Mouse (Mus musculus) forebrain, postnatal 0 days (tissue): ENCODE measurements at regions not wholly inside any gene's neighbourhood (a gene's known extent, or its start where the extent isn't known, plus 50 kb on each side); places are given as distances from the start of the nearest gene placed in this dataset.

Source experiments
- ATAC-seq: fragments of 200-750 bp; cut with Nextera tagmentation; 2 replicates; pipeline ENCODE4 v1.8.0; 2017; ENCODE audit warnings: mild to moderate bottlenecking, moderate library complexity
- DNase-seq: peaks from one replicate; pipeline ENCODE4 v3.0.0-alpha.2; 2015
- H3K27ac ChIP-seq: fragments of 300-500 bp; sonication (generic); 2 replicates; pipeline ENCODE4 v1.5.1; 2014; ENCODE audit warnings: low read depth, mild to moderate bottlenecking, antibody characterized with exemption, low read length, moderate library complexity, mixed read lengths
- H3K27me3 ChIP-seq: fragments of 300-500 bp; sonication (generic); 2 replicates; pipeline ENCODE4 v1.6.1; 2014; ENCODE audit warnings: mild to moderate bottlenecking, low read length, mixed read lengths; ENCODE audit not compliant: insufficient read depth
- H3K36me3 ChIP-seq: fragments of 300-500 bp; sonication (generic); 2 replicates; pipeline ENCODE4 v1.6.1; 2014; ENCODE audit warnings: mild to moderate bottlenecking, moderate library complexity; ENCODE audit not compliant: insufficient read depth
- H3K4me1 ChIP-seq: fragments of 300-500 bp; sonication (generic); 2 replicates; pipeline ENCODE4 v1.6.1; 2014; ENCODE audit warnings: antibody characterized with exemption; ENCODE audit not compliant: insufficient read depth
- H3K4me2 ChIP-seq: fragments of 300-500 bp; sonication (generic); 2 replicates; pipeline ENCODE4 v1.6.1; 2014; ENCODE audit warnings: low read depth, mild to moderate bottlenecking, moderate library complexity
- H3K4me3 ChIP-seq: fragments of 300-500 bp; sonication (generic); 2 replicates; pipeline ENCODE4 v1.5.1; 2014; ENCODE audit warnings: low read depth, low read length, mixed read lengths
- H3K9ac ChIP-seq: fragments of 300-500 bp; sonication (generic); 2 replicates; pipeline ENCODE4 v1.6.1; 2014; ENCODE audit warnings: mild to moderate bottlenecking
- H3K9me3 ChIP-seq: fragments of 300-500 bp; sonication (generic); 2 replicates; pipeline ENCODE4 v1.6.1; 2016; ENCODE audit warnings: low read length
- CTCF ChIP-seq: sonication (generic); IDR thresholded peaks from 2 replicates; pipeline ENCODE4 v1.5.1; 2016; ENCODE audit warnings: antibody characterized with exemption, control low read depth, low read depth
- WGBS: fragments of 180-500 bp; shearing (Covaris S2); extraction: QIAGEN DNeasy Blood & Tissue Kit; methylation state at CpG from one replicate; pipeline ENCODE4 v1.1.7; 2014; 5-methylcytosine and 5-hydroxymethylcytosine counted together

- no peaks in the 10 kb centered on the region for H3K9me3 ChIP-seq
- H3K4me1 ChIP-seq = no peaks in the 10 kb centered on the region
- H3K27ac ChIP-seq = no peak overlapping the region
- no peak for TF ChIP-seq CTCF
- peak; percentile 64 for ATAC-seq
- no peaks in the 10 kb centered on the region for H3K27me3 ChIP-seq
- no peaks in the 10 kb centered on the region for H3K36me3 ChIP-seq
- DNase-seq = no peak
- no peak overlapping the region for H3K4me3 ChIP-seq
- WGBS = 51% methylated on average over 1 of the region's 1 CpGs
- H3K9ac ChIP-seq = no peak overlapping the region
- no peak overlapping the region for H3K4me2 ChIP-seq
Measured at GRCm38 (mm10) chr1:19388864-19389505, 180.3 kb downstream of the Tfap2b start.

- no peak overlapping the region for H3K9ac ChIP-seq
- 85% methylated on average over 2 of the region's 2 CpGs for WGBS
Measured at GRCm38 (mm10) chr1:19407556-19407955, 198.8 kb downstream of the Tfap2b start.

GRCm38 (mm10) chr1:19412345-19412744 lies 203.6 kb downstream of the Tfap2b start:
- no peaks in the 10 kb centered on the region for H3K4me1 ChIP-seq
- no peaks in the 10 kb centered on the region for H3K9me3 ChIP-seq
- H3K27ac ChIP-seq = no peak overlapping the region
- TF ChIP-seq CTCF = no peak
- WGBS = 27% methylated on average over 4 of the region's 4 CpGs
- H3K9ac ChIP-seq = no peak overlapping the region
- no peaks in the 10 kb centered on the region for H3K27me3 ChIP-seq
- no peak for ATAC-seq
- DNase-seq = no peak
- H3K4me3 ChIP-seq = no peak overlapping the region
- H3K4me2 ChIP-seq = no peak overlapping the region
- H3K36me3 ChIP-seq = no peaks in the 10 kb centered on the region

More at GRCm38 (mm10) chr1:19407556-19407955, 198.8 kb downstream of the Tfap2b start:
- ATAC-seq (no peak), DNase-seq (no peak)
- no peaks in the 10 kb centered on the region for H3K36me3 ChIP-seq
- H3K4me2 ChIP-seq = no peak overlapping the region
- no peaks in the 10 kb centered on the region for H3K27me3 ChIP-seq
- H3K4me1 ChIP-seq = no peaks in the 10 kb centered on the region
- TF ChIP-seq CTCF = no peak
- H3K9me3 ChIP-seq = no peaks in the 10 kb centered on the region
- H3K27ac ChIP-seq = no peak overlapping the region
- H3K4me3 ChIP-seq = no peak overlapping the region

- Histone ChIP-seq H3K27me3 (no peaks in the 10 kb centered on the region), H3K4me2 (no peak overlapping the region), H3K9ac (no peak overlapping the region), H3K9me3 (no peaks in the 10 kb centered on the region), H3K27ac (no peak overlapping the region), H3K4me3 (no peak overlapping the region), H3K36me3 (no peaks in the 10 kb centered on the region), H3K4me1 (no peaks in the 10 kb centered on the region)
- WGBS = 64% methylated on average over 1 of the region's 1 CpGs
- TF ChIP-seq CTCF = no peak
- no peak for DNase-seq
- no peak for ATAC-seq
Measured at GRCm38 (mm10) chr1:19421116-19421515, 212.4 kb downstream of the Tfap2b start.

GRCm38 (mm10) chr1:19450786-19451185 lies 242.1 kb downstream of the Tfap2b start:
- Histone ChIP-seq H3K9me3 (no peaks in the 10 kb centered on the region), H3K4me1 (no peaks in the 10 kb centered on the region), H3K27me3 (no peaks in the 10 kb centered on the region), H3K4me3 (no peak overlapping the region), H3K4me2 (no peak overlapping the region), H3K9ac (no peak overlapping the region), H3K36me3 (no peaks in the 10 kb centered on the region), H3K27ac (no peak overlapping the region)
- 84% methylated on average over 5 of the region's 5 CpGs for WGBS
- ATAC-seq (no peak), DNase-seq (no peak)
- no peak for TF ChIP-seq CTCF

- no peak overlapping the region for H3K4me3 ChIP-seq
- no peak overlapping the region for H3K9ac ChIP-seq
- H3K9me3 ChIP-seq = no peaks in the 10 kb centered on the region
- 87% methylated on average over 14 of the region's 14 CpGs for WGBS
- ATAC-seq = no peak
- no peak for TF ChIP-seq CTCF
- H3K36me3 ChIP-seq = no peaks in the 10 kb centered on the region
- H3K4me2 ChIP-seq = no peak overlapping the region
- DNase-seq = no peak
- no peaks in the 10 kb centered on the region for H3K4me1 ChIP-seq
- H3K27ac ChIP-seq = no peak overlapping the region
- H3K27me3 ChIP-seq = no peaks in the 10 kb centered on the region
Measured at GRCm38 (mm10) chr1:19458646-19459441, 250.1 kb downstream of the Tfap2b start.

GRCm38 (mm10) chr1:19459876-19460275 lies 251.2 kb downstream of the Tfap2b start:
- ATAC-seq (no peak), DNase-seq (no peak)
- Histone ChIP-seq H3K4me3 (no peak overlapping the region), H3K9me3 (no peaks in the 10 kb centered on the region), H3K27me3 (no peaks in the 10 kb centered on the region), H3K9ac (no peak overlapping the region), H3K36me3 (no peaks in the 10 kb centered on the region), H3K27ac (no peak overlapping the region), H3K4me1 (no peaks in the 10 kb centered on the region), H3K4me2 (no peak overlapping the region)
- TF ChIP-seq CTCF = no peak
- WGBS = 86% methylated on average over 11 of the region's 11 CpGs
